Mouse (Mus musculus): ENCODE results near the gene Mpeg1.

The Mpeg1 gene

GRCm38 (mm10) chr19:12460282-12461249, at the start of gene Mpeg1:
Gene Mpeg1 (plus strand): TSS chr19:12460779.
- no peak for DNase-seq

GRCm38 (mm10) chr19:12413737-12414136, 46.8 kb upstream of the Mpeg1 start:
- DNase-seq = no peak

- DNase-seq = no peak
These were observed 43.2 kb upstream of the Mpeg1 start, which contains the start of gene Olfr1441 for GRCm38 (mm10) chr19:12417361-12417760. Gene Olfr1441 (plus strand): TSS chr19:12417433.

GRCm38 (mm10) chr19:12418312-12418711, 42.3 kb upstream of the Mpeg1 start:
- no peak for DNase-seq

- DNase-seq = no peak
These were observed 40.0 kb upstream of the Mpeg1 start for GRCm38 (mm10) chr19:12420555-12420954.

- no peak for DNase-seq
These were observed 38.9 kb upstream of the Mpeg1 start for GRCm38 (mm10) chr19:12421680-12422079.

- no peak for DNase-seq
These were observed 33.5 kb upstream of the Mpeg1 start for GRCm38 (mm10) chr19:12427101-12427500.

- DNase-seq = no peak
These were observed 33.0 kb upstream of the Mpeg1 start, which contains the start of gene Pfpl for GRCm38 (mm10) chr19:12427605-12428004. Gene Pfpl (plus strand): TSS chr19:12427905.

GRCm38 (mm10) chr19:12433033-12433432, 27.5 kb upstream of the Mpeg1 start:
- peak; percentile 47 for DNase-seq

GRCm38 (mm10) chr19:12435011-12435416, 25.6 kb upstream of the Mpeg1 start:
- DNase-seq = no peak

GRCm38 (mm10) chr19:12435750-12436524, 24.6 kb upstream of the Mpeg1 start:
- DNase-seq = no peak

GRCm38 (mm10) chr19:12439581-12439980, 21.0 kb upstream of the Mpeg1 start:
- no peak for DNase-seq

GRCm38 (mm10) chr19:12440103-12440725, 20.4 kb upstream of the Mpeg1 start:
- no peak for DNase-seq

- no peak for DNase-seq
These were observed 18.0 kb upstream of the Mpeg1 start for GRCm38 (mm10) chr19:12442560-12442959.

- no peak for DNase-seq
These were observed 15.6 kb upstream of the Mpeg1 start for GRCm38 (mm10) chr19:12445014-12445413.

GRCm38 (mm10) chr19:12457401-12458066, 3.0 kb upstream of the Mpeg1 start:
- DNase-seq = no peak

- DNase-seq = no peak
These were observed 1.1 kb upstream of the Mpeg1 start for GRCm38 (mm10) chr19:12459516-12459915.

- no peak for DNase-seq
These were observed 2.5 kb downstream of the Mpeg1 start for GRCm38 (mm10) chr19:12462851-12463721.

GRCm38 (mm10) chr19:12463722-12464035, 3.1 kb downstream of the Mpeg1 start:
- peak; percentile 74 for DNase-seq

- no peak for DNase-seq
These were observed 3.5 kb downstream of the Mpeg1 start for GRCm38 (mm10) chr19:12464127-12464526.

GRCm38 (mm10) chr19:12464674-12465073, 4.1 kb downstream of the Mpeg1 start:
- no peak for DNase-seq
